Mouse (Mus musculus) embryo, embryonic 11.5 days (tissue): ENCODE measurements around the gene Pde4d.
A peak's percentile ranks its signal among the peaks of the same experiment; 100 is the strongest.

ENCODE experiments used
- DNase-seq: peaks from one replicate; pipeline ENCODE4 v3.0.0-alpha.2; 2012; ENCODE audit warnings: low read depth, low spot score

Pde4d gene

DNA sequence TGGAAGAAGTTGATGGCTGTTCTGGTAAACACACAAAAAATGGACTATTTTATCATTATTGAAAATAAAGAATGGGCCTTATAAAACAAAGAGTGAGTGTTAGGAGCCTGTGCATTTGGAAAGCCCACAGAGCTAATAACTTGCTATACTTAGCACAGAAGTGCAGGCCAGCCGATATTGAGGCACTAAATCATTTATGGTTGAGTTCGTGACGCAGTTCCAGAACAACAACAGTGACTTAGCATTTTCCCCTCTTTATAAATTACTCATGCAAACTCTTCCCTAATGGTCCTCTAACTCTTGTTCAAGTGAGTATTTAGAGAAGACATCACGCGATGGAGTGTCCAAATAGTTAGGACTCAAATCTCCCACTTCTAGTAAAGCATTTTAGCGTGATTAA lies 837.7 kb downstream of the Pde4d start:
- DNase-seq: no peak

DNA sequence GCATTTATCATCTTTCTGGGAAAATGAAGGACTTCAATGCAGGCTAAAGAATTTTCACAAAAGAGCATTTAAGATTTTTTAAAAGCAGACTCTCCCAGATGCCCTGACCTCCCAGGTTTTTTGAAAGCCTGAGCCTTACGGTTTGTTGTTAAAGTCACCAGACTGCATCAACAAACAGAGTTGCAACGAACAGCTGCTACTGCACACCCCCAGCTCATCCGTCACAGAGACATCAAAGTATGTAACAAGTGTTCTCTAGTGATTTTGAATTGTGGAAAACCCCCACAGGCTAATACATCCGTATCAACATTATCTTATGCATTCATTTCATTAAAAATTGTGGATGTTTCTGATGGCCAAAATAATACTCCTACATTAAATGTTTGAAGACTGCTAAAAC lies 841.2 kb downstream of the Pde4d start:
- no peak for DNase-seq

DNA sequence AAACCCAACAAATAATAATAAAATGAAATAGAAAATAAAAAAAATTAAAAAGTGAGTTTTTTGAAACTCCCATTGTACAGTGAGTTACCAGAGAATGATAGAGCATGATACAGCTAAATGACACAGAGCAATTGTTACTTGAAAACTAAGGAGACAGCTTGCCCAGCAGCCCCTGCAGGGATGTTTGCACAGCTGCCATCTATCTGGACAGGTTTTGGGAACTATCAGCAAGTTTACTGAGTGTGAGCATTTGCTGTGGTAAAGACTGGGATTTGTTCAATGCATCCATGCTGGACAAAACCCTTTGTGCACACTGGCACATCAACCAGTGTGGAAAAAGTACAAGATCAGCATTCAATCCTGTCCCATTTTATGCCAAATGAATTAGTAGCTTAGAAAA lies 843.3 kb downstream of the Pde4d start:
- no peak for DNase-seq

DNA sequence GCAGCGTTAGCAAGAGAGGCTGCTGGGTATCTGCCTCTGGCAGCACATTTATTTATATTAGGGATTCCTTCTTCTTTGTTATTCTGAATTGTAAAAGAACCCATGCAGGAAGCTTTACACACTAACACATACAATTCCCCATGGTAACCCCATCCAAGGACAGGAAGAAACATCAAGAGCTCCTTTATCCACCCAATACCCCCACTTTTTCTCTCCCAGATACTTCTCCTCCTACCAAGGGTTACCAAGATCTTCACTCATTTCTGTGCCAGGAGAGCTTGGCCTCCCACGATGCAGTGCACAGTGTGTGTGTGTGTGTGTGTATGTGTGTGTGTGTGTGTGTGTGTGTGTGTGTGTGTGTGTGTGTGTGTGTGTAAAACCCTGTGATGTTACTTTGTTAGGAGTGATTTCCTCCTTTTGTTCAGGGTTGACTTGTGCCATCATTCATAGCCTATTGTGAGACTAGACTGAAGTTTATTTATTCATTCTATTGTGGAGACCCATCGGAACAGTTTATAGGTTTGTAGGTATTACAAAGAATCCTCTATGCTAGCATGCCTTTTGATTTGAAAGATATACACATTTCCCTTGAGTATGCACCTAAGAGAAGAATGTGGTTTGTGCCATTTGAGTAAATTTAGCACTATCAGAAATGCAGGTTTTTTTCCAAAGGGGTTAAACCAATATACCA lies 846.7 kb downstream of the Pde4d start:
- no peak for DNase-seq

DNA sequence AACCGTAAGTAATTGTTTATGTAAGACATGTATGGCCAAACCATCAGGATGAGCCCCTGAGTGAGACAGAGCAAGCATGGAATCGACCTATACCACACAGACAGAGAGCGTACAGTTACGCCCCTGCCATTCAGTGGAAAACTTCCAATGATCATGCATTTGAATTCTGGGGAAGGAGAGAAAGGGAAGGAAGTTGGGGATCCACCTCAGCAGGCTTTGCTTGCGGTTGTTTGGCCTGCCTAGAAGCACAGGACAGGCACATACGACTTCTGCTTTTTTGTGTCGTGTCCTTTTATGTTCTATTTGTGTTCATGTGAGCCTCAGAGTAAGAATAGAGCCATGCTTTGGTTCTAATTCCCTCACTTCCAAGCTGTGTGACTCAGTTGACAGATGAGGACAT lies 849.1 kb downstream of the Pde4d start:
- DNase-seq: no peak

DNA sequence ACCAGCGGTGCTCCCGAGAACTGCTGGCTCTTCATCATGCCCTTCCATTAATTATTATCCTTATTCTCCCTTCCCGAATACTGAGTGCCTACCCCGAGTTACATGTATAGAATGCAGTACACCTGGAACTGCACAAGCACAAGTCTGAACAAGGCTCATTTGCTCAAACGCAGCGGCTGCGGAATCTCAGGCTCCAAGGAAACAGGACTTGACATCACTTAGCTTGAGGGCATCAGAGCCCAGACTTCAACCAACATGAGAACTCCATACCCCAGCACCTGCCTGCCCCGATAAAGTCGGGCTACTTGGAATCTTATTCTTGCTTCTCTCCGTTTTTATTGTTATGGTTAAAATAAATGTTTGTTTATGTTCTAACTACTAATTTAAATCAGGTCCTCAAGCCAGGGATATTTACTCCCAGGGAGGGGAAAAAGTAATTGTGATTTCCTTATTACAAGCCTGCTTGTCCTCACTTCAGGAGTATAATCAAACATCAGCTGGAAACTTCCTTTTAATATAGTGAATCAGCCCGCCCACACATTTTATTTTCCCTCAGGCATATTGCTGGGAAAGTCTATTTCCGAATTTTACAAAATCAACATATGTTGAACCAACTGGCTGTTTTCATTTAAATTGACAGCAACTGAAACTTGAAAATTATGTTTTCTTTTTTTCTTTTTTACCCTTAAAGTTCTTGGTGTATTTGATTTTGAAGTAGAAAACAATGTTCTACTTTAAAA lies 849.9 kb downstream of the Pde4d start:
- DNase-seq: no peak

DNA sequence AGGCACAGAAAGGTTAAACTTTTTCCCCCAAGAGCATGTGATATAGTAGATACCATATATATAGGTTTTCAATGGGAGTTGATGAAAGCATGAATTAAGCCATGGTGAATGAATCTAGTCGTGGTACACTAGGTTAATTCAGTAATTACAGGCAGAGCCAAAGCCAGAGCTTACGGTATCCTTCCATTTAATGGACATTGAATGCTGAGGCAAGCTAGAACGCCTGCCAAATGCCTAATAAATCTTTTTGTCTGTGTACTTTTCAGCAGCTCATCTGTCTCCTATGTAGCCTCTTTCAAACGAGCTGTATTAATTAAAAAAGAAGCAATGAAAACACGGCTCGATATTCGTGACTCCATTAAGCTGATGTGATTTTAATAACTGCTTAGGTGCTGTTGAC lies 862.8 kb downstream of the Pde4d start:
- DNase-seq: no peak

DNA sequence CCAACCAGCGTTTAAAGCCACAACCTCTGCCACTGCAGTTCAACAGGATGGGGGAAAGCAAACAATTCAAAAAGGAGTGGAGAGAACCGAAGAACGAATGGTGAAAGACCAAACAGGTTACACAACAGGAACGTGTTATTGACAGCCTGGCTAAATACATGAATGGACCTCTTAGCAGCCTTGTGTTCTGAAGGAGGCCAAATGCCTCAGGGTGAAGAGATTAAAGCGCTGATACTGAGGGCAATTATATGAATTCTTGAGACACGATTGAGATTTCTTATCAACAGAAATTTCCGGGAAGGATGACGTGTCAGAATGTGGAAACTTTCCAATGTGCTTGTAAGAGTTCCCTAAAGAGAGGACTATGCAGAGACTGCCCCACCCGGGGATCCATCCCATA lies 865.9 kb downstream of the Pde4d start:
- no peak for DNase-seq

DNA sequence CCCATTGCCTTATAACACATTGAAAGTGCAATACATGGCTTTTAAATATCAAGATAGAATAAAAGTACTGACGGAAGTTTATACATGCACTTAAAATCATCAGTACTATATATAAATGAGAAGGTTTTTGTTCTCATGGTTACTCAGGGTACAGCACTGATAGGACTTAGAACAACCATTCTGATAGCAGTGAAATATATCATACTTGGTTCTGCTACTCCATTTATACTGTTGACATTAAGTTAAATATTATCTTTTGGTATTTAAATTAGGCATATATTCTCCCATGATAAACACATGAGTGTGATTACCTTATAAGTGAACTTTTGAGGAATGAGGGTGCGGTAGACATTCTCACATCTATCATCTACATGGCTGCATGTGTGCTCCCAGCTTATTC lies 867.9 kb downstream of the Pde4d start:
- no peak for DNase-seq

DNA sequence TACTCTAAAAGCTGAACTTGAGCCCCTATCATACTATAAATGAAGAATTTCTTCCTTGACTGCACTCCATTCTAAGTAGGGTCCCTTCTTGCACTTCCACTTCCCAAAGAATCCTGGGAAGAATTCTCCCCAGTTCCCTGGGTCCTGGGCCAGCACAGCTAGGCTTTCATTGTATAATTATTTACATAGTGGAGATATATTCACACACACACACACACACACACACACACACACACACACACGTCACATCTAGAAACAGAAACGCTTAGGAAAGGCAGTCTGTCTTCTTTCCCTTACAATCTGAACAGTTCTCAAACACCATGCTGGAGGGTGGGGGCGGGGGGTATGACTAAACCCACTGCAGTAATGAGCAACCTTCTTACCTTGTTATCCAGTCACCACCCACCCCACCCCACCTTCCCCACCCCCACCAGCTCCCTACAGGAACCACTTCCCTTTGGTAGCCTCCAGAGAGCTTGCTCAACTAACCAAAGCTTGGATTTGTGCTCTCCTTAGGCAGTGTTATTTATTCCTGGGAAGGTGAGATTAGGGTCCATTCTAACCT lies 868.8 kb downstream of the Pde4d start:
- DNase-seq: no peak

DNA sequence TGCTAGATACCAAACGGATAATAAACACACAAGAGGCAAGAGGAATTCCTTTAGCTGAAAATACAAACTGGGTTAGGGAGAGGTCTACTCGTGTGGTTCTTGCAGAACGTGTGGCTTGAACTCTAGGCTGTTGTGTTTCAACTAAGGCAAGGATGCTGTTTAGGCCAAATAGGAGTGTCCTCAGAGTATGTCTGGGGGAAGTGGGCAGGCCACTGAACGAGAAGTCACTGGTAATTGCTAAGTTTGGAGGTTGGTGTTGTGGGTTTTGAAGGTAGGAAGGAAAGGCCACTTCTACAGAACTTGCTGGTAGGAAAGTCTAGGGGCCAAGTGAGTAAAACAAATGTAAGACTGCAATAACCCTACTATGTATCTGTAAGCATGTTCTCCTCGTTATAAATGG lies 876.3 kb downstream of the Pde4d start:
- no peak for DNase-seq

DNA sequence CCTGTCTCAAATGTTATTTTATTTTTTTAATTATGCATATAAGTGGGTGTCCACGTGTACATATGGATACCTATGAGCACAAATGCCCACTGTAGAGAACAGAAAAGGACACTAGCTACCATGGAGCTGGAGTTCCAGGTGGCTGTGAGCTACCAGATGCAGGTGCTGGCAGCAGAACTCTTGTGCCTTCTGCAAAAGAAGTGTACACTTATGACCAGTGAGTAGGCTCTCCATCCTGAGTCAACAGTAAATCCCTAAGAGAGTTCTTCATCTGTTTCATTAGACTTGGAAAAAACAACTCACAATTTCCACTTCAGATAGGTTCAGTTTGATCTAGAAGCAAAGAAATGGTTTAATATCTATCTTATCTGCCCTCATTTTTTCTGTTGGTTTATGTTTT lies 881.8 kb downstream of the Pde4d start:
- no peak for DNase-seq

DNA sequence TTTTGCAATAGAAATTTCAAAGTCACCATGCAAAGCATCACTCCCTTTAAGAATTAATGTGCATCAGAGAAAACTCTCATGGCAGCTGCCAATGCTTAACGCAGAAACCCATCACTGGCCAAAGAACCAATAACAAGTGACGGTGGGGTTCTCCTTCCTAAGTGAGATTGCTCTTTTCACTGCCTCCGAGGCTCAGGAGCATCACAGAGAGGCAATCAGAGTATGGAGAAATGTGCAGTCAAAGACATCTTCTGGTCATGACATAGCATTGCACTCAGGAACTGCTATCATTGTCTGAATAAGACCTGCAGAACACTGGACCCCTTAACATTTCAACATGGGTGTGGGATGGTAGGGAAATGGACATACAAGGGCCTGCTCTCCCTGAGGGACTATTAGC lies 892.2 kb downstream of the Pde4d start:
- no peak for DNase-seq

DNA sequence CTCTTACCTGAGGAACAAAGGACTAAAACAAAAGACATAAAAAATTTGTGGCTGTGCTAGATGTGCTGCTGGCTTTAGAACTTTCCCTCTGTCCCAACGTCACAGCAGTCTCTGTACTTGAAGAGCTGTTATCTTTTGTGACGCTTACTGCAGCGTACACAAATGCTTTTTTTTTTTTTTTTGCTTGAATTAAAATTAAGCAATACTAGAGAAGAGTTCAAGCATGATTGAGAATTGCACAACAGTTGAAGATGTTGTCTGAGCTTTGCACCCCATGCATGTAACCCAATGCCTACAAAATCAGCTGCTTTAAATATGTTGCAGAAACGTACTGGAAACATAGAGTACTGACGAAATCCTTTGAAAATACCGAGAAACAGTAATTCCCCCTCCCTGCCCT lies 892.7 kb downstream of the Pde4d start:
- DNase-seq: no peak

DNA sequence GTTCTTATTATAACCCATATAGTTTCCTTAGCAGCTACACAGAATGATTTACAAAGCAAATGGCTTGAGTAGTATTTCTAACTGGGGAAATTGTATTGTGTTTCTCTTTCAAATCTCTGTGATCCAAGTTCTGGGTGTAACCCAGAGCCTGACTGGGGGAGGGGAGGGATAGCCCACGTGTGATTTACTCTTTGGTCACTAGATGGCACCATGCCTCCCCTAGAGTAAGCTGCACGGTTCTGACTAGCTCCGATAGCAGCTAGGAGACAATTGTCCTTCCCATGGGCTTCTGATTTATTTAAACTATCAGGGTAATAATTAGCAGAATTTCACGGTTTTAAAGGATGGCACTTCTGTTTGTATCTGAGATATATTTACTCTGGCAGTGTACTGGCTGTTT lies 893.8 kb downstream of the Pde4d start:
- peak; percentile 62 for DNase-seq

DNA sequence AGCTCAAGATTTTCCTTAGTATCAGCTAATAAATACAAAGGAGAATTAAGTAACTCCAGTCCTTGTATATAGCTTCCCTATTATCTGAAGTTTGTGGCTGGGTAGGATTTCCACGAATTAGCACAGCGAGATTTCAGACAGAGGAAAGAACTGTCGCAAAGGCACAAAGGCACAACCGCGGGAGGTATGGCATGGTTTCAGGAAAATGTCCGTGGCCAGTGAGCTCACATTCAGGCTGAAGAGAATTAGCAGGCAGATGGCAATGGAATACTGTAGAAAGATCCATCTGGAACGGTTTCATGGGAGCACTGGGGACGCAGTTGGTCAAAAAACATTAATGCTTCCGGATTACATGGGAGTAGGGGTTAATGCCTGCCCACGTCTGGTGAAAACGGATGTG lies 898.0 kb downstream of the Pde4d start:
- DNase-seq: no peak

DNA sequence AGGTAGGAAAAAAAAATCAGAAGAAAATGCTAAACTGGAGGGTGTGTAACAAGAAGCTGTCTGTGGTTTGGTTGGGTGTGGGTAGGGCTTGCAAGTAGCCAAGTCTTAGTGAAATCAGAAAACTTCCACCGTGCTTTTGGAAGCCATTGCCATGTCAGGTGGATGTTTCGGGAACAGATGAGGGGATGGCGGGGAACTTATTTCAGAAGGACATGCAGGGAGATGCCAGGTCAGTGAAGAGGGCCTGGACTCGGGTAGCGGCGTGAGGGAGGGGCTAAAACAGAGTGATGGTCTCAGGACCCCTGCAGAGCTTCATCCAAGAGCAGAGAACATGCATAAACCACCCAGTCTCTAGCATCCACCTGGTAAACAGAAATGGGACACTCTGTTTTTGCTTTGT lies 898.6 kb downstream of the Pde4d start:
- DNase-seq: no peak

DNA sequence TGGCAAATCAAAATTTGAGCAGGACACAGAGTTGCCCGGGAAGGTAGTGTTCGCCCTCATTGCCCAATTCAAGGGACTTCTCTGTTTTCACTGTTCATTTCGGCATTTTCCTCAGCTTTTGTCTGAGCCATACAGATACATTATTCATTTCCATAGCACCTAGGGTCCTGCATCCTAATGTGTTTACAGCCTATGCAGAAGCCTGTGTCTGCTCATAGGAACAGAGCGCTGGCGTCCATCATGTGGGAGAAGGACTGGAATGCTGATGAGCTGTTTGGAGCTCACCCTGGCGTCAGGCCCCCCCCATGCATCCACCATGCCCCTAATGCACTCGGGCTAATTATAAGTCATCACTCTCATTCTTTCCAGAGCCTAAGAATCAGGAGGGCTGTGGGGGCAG lies 900.4 kb downstream of the Pde4d start:
- DNase-seq: no peak

DNA sequence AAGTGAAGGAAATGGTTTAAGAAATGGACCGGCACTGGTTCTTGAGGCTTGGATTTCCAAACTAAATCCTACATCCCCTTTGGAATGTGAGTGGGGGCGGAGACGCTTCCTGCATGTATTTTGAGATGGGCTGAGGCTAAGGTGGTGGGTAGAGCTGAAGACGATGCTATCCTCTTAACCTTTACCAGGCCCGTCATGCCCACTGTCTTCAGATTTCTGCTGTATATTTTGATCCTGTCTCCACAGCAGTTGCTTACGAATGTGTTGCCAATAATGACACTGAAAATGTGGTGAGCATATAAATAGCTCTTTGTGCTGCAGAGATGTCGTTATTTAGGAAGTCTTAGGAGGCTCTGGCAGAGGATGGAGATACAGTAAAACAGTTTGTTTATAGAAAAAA lies 904.3 kb downstream of the Pde4d start:
- DNase-seq: no peak

DNA sequence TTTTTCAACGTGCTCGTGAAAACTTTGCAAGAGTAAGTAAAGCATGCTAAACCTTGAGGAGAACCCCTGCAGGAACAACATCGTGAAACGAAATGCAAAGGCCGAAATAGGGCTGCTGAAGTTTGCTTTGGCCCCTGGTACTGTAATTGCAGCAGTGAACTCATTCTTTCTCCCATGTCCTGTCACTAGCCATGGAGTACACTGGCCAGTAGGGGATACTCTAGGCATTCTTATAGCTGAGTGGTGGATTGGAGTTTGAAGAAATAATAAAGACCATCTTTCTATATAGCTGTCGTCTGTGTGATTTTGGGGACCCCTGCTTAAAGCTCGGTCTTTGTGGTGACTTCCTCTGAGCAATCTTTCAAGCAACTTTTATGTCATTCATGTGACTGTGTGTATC lies 906.5 kb downstream of the Pde4d start:
- DNase-seq: no peak

DNA sequence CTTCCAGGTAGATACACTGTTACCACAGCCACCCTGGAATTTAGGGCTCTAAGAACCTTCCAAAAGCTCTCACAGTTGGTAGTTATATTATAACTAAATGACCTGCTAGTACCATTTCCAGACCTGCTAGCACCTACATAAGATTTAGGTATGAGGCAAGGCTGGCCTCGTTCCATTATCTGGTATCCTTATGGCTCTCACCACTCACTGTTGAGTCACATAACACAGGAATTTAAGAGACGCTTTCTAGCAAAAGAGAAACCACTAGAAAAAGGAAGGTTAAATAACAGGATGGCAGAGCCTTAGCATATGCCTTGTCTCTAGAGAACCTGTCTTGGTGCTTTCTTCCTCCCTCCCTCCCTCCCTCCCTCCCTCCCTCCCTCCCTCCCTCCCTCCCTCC lies 910.2 kb downstream of the Pde4d start:
- DNase-seq: no peak

DNA sequence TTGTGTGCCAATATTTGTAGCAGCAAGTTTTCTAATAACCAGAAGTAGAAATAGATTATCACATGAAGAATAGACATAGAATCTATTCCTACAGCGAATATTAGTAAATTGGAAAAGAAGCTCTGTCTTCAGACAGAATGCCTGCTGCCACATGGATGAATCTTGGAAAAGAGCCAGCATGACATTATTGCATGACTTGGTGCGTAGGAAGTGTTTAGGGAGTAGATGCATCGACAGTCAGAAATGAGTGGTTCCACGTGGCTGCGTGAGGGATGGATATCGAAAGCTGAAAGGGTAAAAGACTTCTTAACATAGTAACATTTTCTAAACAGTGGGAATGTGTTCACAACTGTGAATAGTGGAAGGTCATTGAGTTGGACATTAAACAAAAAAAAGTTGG lies 912.6 kb downstream of the Pde4d start:
- no peak for DNase-seq

DNA sequence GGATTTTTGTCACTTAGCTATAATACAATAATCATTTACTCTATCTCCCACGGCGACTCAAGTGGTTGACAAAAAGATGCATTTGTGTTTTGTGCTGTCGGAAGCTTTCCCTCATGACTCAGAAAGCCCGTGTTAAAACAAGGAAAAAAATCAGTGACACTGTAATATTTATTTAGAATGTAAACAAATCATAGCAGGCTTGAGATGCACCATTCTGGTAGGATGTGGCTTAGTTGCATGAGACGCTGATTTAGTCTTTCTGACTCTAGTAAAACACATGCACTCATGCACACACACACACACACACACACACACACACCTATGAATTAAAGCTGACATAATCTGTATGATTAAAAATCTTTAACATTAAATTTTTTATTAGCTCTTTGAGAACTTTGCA lies 924.7 kb downstream of the Pde4d start:
- DNase-seq: no peak
